Mouse (Mus musculus): ENCODE measurements around the gene Adgrg5.
A peak's percentile ranks its signal among the peaks of the same experiment; 100 is the strongest.

Adgrg5 gene

GRCm38 (mm10) chr8:94967071-94967470, 43.6 kb downstream of the Adgrg5 start:
- no peak for DNase-seq (ENCODE audit: low read depth, low spot score)

GRCm38 (mm10) chr8:94967554-94967953, 44.1 kb downstream of the Adgrg5 start:
- no peak for DNase-seq (ENCODE audit: low read depth, low spot score)

GRCm38 (mm10) chr8:94973270-94973669, 49.8 kb downstream of the Adgrg5 start:
- DNase-seq (ENCODE audit: low read depth, low spot score) = no peak

- no peak for DNase-seq (ENCODE audit: low read depth, low spot score)
Measured at GRCm38 (mm10) chr8:94973786-94974185, 50.3 kb downstream of the Adgrg5 start.

GRCm38 (mm10) chr8:94974467-94975165, 51.1 kb downstream of the Adgrg5 start, which contains the start of gene Adgrg1:
Adgrg1 (plus strand) TSS chr8:94974751.
- no peak for DNase-seq (ENCODE audit: low read depth, low spot score)

- peak; percentile 68 for DNase-seq (ENCODE audit: low read depth, low spot score)
Measured at GRCm38 (mm10) chr8:94976651-94977417, 53.3 kb downstream of the Adgrg5 start.

- DNase-seq (ENCODE audit: low read depth, low spot score) = no peak
Measured at GRCm38 (mm10) chr8:94978131-94978530, 54.6 kb downstream of the Adgrg5 start.

GRCm38 (mm10) chr8:94978593-94979319, 55.3 kb downstream of the Adgrg5 start:
- no peak for DNase-seq (ENCODE audit: low read depth, low spot score)

GRCm38 (mm10) chr8:94980176-94980575, 56.7 kb downstream of the Adgrg5 start:
- no peak for DNase-seq (ENCODE audit: low read depth, low spot score)

GRCm38 (mm10) chr8:94980976-94981375, 57.5 kb downstream of the Adgrg5 start:
- DNase-seq (ENCODE audit: low read depth, low spot score) = no peak

- peak; percentile 17 for DNase-seq (ENCODE audit: low read depth, low spot score)
Measured at GRCm38 (mm10) chr8:94981848-94982247, 58.4 kb downstream of the Adgrg5 start.

GRCm38 (mm10) chr8:94983146-94983545, 59.7 kb downstream of the Adgrg5 start:
- DNase-seq (ENCODE audit: low read depth, low spot score) = peak; percentile 69

GRCm38 (mm10) chr8:94983881-94984516, 60.5 kb downstream of the Adgrg5 start:
- peak; percentile 63 for DNase-seq (ENCODE audit: low read depth, low spot score)

GRCm38 (mm10) chr8:94985023-94985422, 61.5 kb downstream of the Adgrg5 start:
- DNase-seq (ENCODE audit: low read depth, low spot score) = no peak

GRCm38 (mm10) chr8:94986676-94987075, 63.2 kb downstream of the Adgrg5 start:
- DNase-seq (ENCODE audit: low read depth, low spot score) = no peak

- no peak for DNase-seq (ENCODE audit: low read depth, low spot score)
Measured at GRCm38 (mm10) chr8:94987553-94987952, 64.1 kb downstream of the Adgrg5 start.

GRCm38 (mm10) chr8:94988619-94989018, 65.1 kb downstream of the Adgrg5 start:
- DNase-seq (ENCODE audit: low read depth, low spot score) = no peak

GRCm38 (mm10) chr8:94989711-94990110, 66.2 kb downstream of the Adgrg5 start:
- DNase-seq (ENCODE audit: low read depth, low spot score) = no peak

- no peak for DNase-seq (ENCODE audit: low read depth, low spot score)
Measured at GRCm38 (mm10) chr8:94990598-94991453, 67.3 kb downstream of the Adgrg5 start.

GRCm38 (mm10) chr8:94991454-94991994, 68.0 kb downstream of the Adgrg5 start:
- no peak for DNase-seq (ENCODE audit: low read depth, low spot score)

GRCm38 (mm10) chr8:94992010-94992409, 68.5 kb downstream of the Adgrg5 start:
- no peak for DNase-seq (ENCODE audit: low read depth, low spot score)
